ENCODE assay signal across 36 mouse cellular contexts in genomic region chr4:149085381-149085780, GRCm38 (mm10). TPM values are rescaled to one million over a fixed set of nuclear protein-coding genes. Genes with fewer than 3 reads are reported as not detected.
A peak's percentile ranks its signal among the peaks of the same experiment; 100 is the strongest.
DNase-seq lines count a peak whose midpoint lies in the region; ATAC-seq and TF ChIP-seq lines count a peak whose summit lies in the region.
"Had no signal": no experiment of that assay in that cellular context is flagged by ENCODE, and none has a peak within 500 bp of the region (broad histone marks: within the 10 kb centered on the region; RNA-seq: fewer than 3 reads in every experiment).

No protein-coding gene starts in this region.

- no peak overlapping the region for H3K9ac ChIP-seq in heart, embryonic 11.5 days (ENCODE audit: low read depth, low read length)
- no peak overlapping the region for H3K9ac ChIP-seq in kidney, postnatal 0 days (ENCODE audit: low read depth, low read length)
- H3K9ac ChIP-seq: embryonic facial prominence, embryonic 13.5 days; forebrain, embryonic 15.5 days; limb, embryonic 12.5 days had no signal

- H3K4me2 ChIP-seq in heart, embryonic 11.5 days: no peak overlapping the region
- H3K4me2 ChIP-seq in kidney, postnatal 0 days (ENCODE audit: low read length): no peak overlapping the region
- H3K4me2 ChIP-seq: embryonic facial prominence, embryonic 13.5 days; forebrain, embryonic 15.5 days; limb, embryonic 12.5 days; liver, embryonic 11.5 days; midbrain, embryonic 11.5 days had no signal

- H3K36me3 ChIP-seq in heart, embryonic 11.5 days (ENCODE audit: control insufficient read depth, insufficient read depth, low read length): peaks cover 2% of the 10 kb centered on the region; the same call in 1 of the 2 replicates
- no peaks in the 10 kb centered on the region for H3K36me3 ChIP-seq in kidney, postnatal 0 days (ENCODE audit: insufficient read depth, low read length)
- H3K36me3 ChIP-seq: embryonic facial prominence, embryonic 13.5 days; forebrain, embryonic 15.5 days had no signal

- no peak for ATAC-seq in heart, embryonic 11.5 days (replicated peaks; ENCODE audit: insufficient number of reproducible peaks, low FRiP score, low TSS enrichment)
- no peak for ATAC-seq in kidney, postnatal 0 days (replicated peaks; ENCODE audit: low FRiP score, low read depth)
- ATAC-seq: forebrain, embryonic 15.5 days; hindbrain, embryonic 16.5 days; midbrain, embryonic 16.5 days had no signal

- 0 out of 2 replicates have a peak overlapping the region, but pooled peaks have one; percentile 2 for H3K27ac ChIP-seq in heart, embryonic 11.5 days (ENCODE audit: low read depth, low read length)
- peak overlapping the region; percentile 28; the same call in 1 of the 2 replicates for H3K27ac ChIP-seq in kidney, postnatal 0 days
- H3K27ac ChIP-seq: embryonic facial prominence, embryonic 13.5 days; forebrain, embryonic 10.5 days; forebrain, embryonic 15.5 days; heart, adult 2 months; limb, embryonic 12.5 days had no signal

- H3K4me3 ChIP-seq in heart, embryonic 11.5 days (ENCODE audit: low read depth, low read length): no peak overlapping the region
- H3K4me3 ChIP-seq in kidney, postnatal 0 days (replicated peaks; ENCODE audit: low read depth, low read length): no peak overlapping the region
- H3K4me3 ChIP-seq: embryonic facial prominence, embryonic 13.5 days; forebrain, embryonic 10.5 days; forebrain, embryonic 15.5 days; heart, adult 2 months; limb, embryonic 12.5 days had no signal

- TF ChIP-seq CTCF in kidney, postnatal 0 days (IDR thresholded peaks at IDR 0.05; ENCODE audit: low read depth): no peak

- no peaks in the 10 kb centered on the region for H3K9me3 ChIP-seq in heart, embryonic 11.5 days (replicated peaks; ENCODE audit: control insufficient read depth, low read length)
- H3K9me3 ChIP-seq in kidney, postnatal 0 days (replicated peaks; ENCODE audit: low read length): no peaks in the 10 kb centered on the region
- H3K9me3 ChIP-seq: embryonic facial prominence, embryonic 13.5 days; forebrain, embryonic 10.5 days; forebrain, embryonic 15.5 days; limb, embryonic 12.5 days had no signal

- H3K27me3 ChIP-seq in heart, embryonic 11.5 days (ENCODE audit: control insufficient read depth, insufficient read depth, low read length): no peaks in the 10 kb centered on the region
- no peaks in the 10 kb centered on the region for H3K27me3 ChIP-seq in kidney, postnatal 0 days (ENCODE audit: insufficient read depth, low read length)
- H3K27me3 ChIP-seq: embryonic facial prominence, embryonic 13.5 days; forebrain, embryonic 15.5 days; limb, embryonic 12.5 days had no signal

- peaks cover 13% of the 10 kb centered on the region; the same call in 1 of the 2 replicates for H3K4me1 ChIP-seq in heart, embryonic 11.5 days (ENCODE audit: control insufficient read depth, insufficient read depth, low read length)
- H3K4me1 ChIP-seq in kidney, postnatal 0 days (replicated peaks; ENCODE audit: insufficient read depth, low read length): 0 out of 2 replicates have a peak, but pooled peaks cover 4% of the 10 kb centered on the region

- WGBS in heart, embryonic 11.5 days (ENCODE audit: insufficient replicate concordance): 73% methylated on average over 5 of the region's 5 CpGs
- WGBS in kidney, postnatal 0 days: 73% methylated on average over 5 of the region's 5 CpGs

- no peak for DNase-seq in heart, adult 18-20 months
- no peak for DNase-seq in kidney, postnatal 0 days (ENCODE audit: low spot score)
- DNase-seq in kidney, adult 11 months: no peak
- peak; percentile 47 for DNase-seq in adrenal gland, postnatal 10 days
- peak; percentile 67 to 71 for DNase-seq in adrenal gland, postnatal 36 days
- DNase-seq in cerebellum, postnatal 10 days: no peak
- DNase-seq: B cell, adult 2 months; cerebellum, adult 11 months; cerebellum, adult 9-10 months; gastrocnemius, postnatal 25 days; heart, adult 2 months; kidney, adult 8-10 months; kidney, postnatal 14 days; lung, postnatal 36 days; retina, postnatal 1 day; right cerebral cortex, postnatal 14 days; spleen, adult 18-20 months; thymus, postnatal 14 days had no signal

RNA-seq across cellular contexts. Expression of gene Pex14, which starts 14.3 kb away (rescaled TPM):
- 33.5 and 37.2 TPM in 2 replicates for polyA plus RNA-seq in heart, embryonic 11.5 days (2014; fragmentation: Nextera tagmentation; extraction: Ambion mirVana)
- total RNA-seq in heart, adult 18-20 months (2021): 10 to 100 TPM; 21.2 to 22.6 TPM
- polyA plus RNA-seq in kidney, postnatal 0 days (2015; fragmentation: Nextera tagmentation; extraction: Ambion mirVana): 55.6 and 61.6 TPM in 2 replicates
- total RNA-seq in adrenal gland, postnatal 10 days (2021): 10 to 100 TPM; 67.9 to 74.0 TPM
- total RNA-seq in adrenal gland, postnatal 36 days (2021): 10 to 100 TPM; 61.6 to 76.4 TPM

RNA-seq across cellular contexts. Expression of gene Dffa, which starts 18.6 kb away (rescaled TPM):
- 34.2 and 35.9 TPM in 2 replicates for polyA plus RNA-seq in heart, embryonic 11.5 days (2014; fragmentation: Nextera tagmentation; extraction: Ambion mirVana)
- total RNA-seq in heart, adult 18-20 months (2021): 10 to 100 TPM; 37.8 to 45.1 TPM
- polyA plus RNA-seq in kidney, postnatal 0 days (2015; fragmentation: Nextera tagmentation; extraction: Ambion mirVana): 30.3 and 32.9 TPM in 2 replicates
- total RNA-seq in adrenal gland, postnatal 10 days (2021): 10 to 100 TPM; 21.0 to 23.9 TPM
- 10 to 100 TPM; 19.0 to 22.8 TPM for total RNA-seq in adrenal gland, postnatal 36 days (2021)

RNA-seq across cellular contexts. Expression of gene Cort, which starts 41.2 kb away (rescaled TPM):
- polyA plus RNA-seq in heart, embryonic 11.5 days (2014; fragmentation: Nextera tagmentation; extraction: Ambion mirVana): 0.24 and 0.46 TPM in 2 replicates
- total RNA-seq in heart, adult 18-20 months (2021): not detected
- 0.18 TPM in 1 of 2 replicates, not detected in the other for polyA plus RNA-seq in kidney, postnatal 0 days (2015; fragmentation: Nextera tagmentation; extraction: Ambion mirVana)
- total RNA-seq in adrenal gland, postnatal 10 days (2021): 1 to 10 TPM; 1.5 TPM
- 1 to 10 TPM in 1 of 2 experiments, under 1 TPM in 1; 0.66 to 1.2 TPM for total RNA-seq in adrenal gland, postnatal 36 days (2021)
- total RNA-seq: common myeloid progenitor, adult 5-6 weeks; neutrophil, adult 5-6 weeks had no signal
- polyA plus RNA-seq: heart, adult 2 months; heart, embryonic 16.5 days; intestine, embryonic 14.5 days; liver, embryonic 16.5 days; lung, embryonic 16.5 days; neural tube, embryonic 11.5 days; stomach, embryonic 16.5 days; urinary bladder, adult 2 months had no signal

RNA-seq across cellular contexts. Expression of gene Cenps, which starts 52.0 kb away (rescaled TPM):
- 30.1 and 33.3 TPM in 2 replicates for polyA plus RNA-seq in heart, embryonic 11.5 days (2014; fragmentation: Nextera tagmentation; extraction: Ambion mirVana)
- 1 to 10 TPM; 7.2 to 8.6 TPM for total RNA-seq in heart, adult 18-20 months (2021)
- polyA plus RNA-seq in kidney, postnatal 0 days (2015; fragmentation: Nextera tagmentation; extraction: Ambion mirVana): 25.3 and 28.3 TPM in 2 replicates
- total RNA-seq in adrenal gland, postnatal 10 days (2021): 10 to 100 TPM in 1 of 2 experiments, 1 to 10 TPM in 1; 7.8 to 11.0 TPM
- total RNA-seq in adrenal gland, postnatal 36 days (2021): 10 to 100 TPM; 10.8 to 11.3 TPM

Comparison
In these comparisons a context has a peak if more than half of its experiments do, and no peak if none do; other contexts are left out.
1. DNase-seq: peak in adrenal gland, postnatal 10 days (single experiment) and adrenal gland, postnatal 36 days (2 of 2); none in heart, adult 18-20 months (0 of 2), kidney, postnatal 0 days (single experiment), kidney, adult 11 months (single experiment) and cerebellum, postnatal 10 days (0 of 2).